Comparison of ENCODE assay signal across 11 mouse cellular contexts in genomic region chr3:37788366-37788765, GRCm38 (mm10).
DNase-seq lines count a peak whose midpoint lies in the region; ATAC-seq and TF ChIP-seq lines count a peak whose summit lies in the region.
"Had no signal": no experiment of that assay in that cellular context is flagged by ENCODE, and none has a peak within 500 bp of the region (broad histone marks: within the 10 kb centered on the region; RNA-seq: fewer than 3 reads in every experiment).

No protein-coding gene starts in this region.

- H3K4me1 ChIP-seq in heart, adult 2 months (ENCODE audit: control insufficient read depth, insufficient read depth, low read length): peaks cover 2% of the 10 kb centered on the region; the same call in 1 of the 2 replicates
- H3K4me1 ChIP-seq in lung, embryonic 14.5 days (ENCODE audit: insufficient read depth): no peaks in the 10 kb centered on the region
- H3K4me1 ChIP-seq in stomach, postnatal 0 days (replicated peaks; ENCODE audit: control insufficient read depth, insufficient read depth): peaks cover 6% of the 10 kb centered on the region; the same call in 1 of the 2 replicates

- no peaks in the 10 kb centered on the region for H3K9me3 ChIP-seq in lung, embryonic 14.5 days (ENCODE audit: low read depth, low read length)
- H3K9me3 ChIP-seq in stomach, postnatal 0 days (ENCODE audit: control insufficient read depth, low read length): no peaks in the 10 kb centered on the region

- no peak for TF ChIP-seq CTCF in heart, adult 2 months (IDR thresholded peaks at IDR 0.05)
- TF ChIP-seq CTCF in lung, embryonic 14.5 days (IDR thresholded peaks at IDR 0.05; ENCODE audit: low read depth): no peak
- TF ChIP-seq CTCF in stomach, postnatal 0 days (IDR thresholded peaks at IDR 0.05; ENCODE audit: low read depth): no peak

- peak overlapping the region; percentile 23; the same call in 1 of the 2 replicates for H3K27ac ChIP-seq in heart, adult 2 months
- no peak overlapping the region for H3K27ac ChIP-seq in lung, embryonic 14.5 days (ENCODE audit: low read depth)
- peak overlapping the region; percentile 31 for H3K27ac ChIP-seq in stomach, postnatal 0 days (replicated peaks)

- no peak for TF ChIP-seq EP300 in heart, adult 2 months (IDR thresholded peaks at IDR 0.05; ENCODE audit: insufficient read depth, low read depth, low read length)
- TF ChIP-seq EP300 in stomach, postnatal 0 days (optimal IDR thresholded peaks at IDR 0.05): no peak

- H3K4me2 ChIP-seq in lung, embryonic 14.5 days: no peak overlapping the region
- H3K4me2 ChIP-seq in stomach, postnatal 0 days (replicated peaks; ENCODE audit: low read depth): no peak overlapping the region

- WGBS in heart, adult 2 months: 37% methylated on average over 9 of the region's 9 CpGs
- 62% methylated on average over 9 of the region's 9 CpGs for WGBS in lung, embryonic 14.5 days
- 62% methylated on average over 9 of the region's 9 CpGs for WGBS in stomach, postnatal 0 days

- no peak overlapping the region for H3K4me3 ChIP-seq in heart, adult 2 months
- no peak overlapping the region for H3K4me3 ChIP-seq in lung, embryonic 14.5 days (ENCODE audit: low read depth, low read length)
- no peak overlapping the region for H3K4me3 ChIP-seq in stomach, postnatal 0 days (ENCODE audit: low read depth, low read length)

- H3K79me2 ChIP-seq in heart, adult 2 months (replicated peaks; ENCODE audit: control insufficient read depth, insufficient read depth, low read length): no peaks in the 10 kb centered on the region

- TF ChIP-seq POLR2A in heart, adult 2 months (IDR thresholded peaks at IDR 0.05; ENCODE audit: insufficient read depth, low read depth, low read length): no peak

- no peak for DNase-seq in heart, adult 2 months
- no peak for DNase-seq in heart, postnatal 14 days
- peak; percentile 32 for DNase-seq in lung, embryonic 14.5 days
- DNase-seq in lung, adult 18-20 months: no peak
- DNase-seq in kidney, postnatal 14 days: peak; percentile 51
- DNase-seq in stomach, postnatal 0 days (ENCODE audit: low spot score): no peak
- DNase-seq: cerebellum, adult 9-11 months; liver, postnatal 0 days; spleen, adult 18-20 months; thymus, postnatal 25 days had no signal

- intact Hi-C loops in heart, adult 2 months (cut with DNase I): no loop called here
- intact Hi-C loops in heart, postnatal 14 days (cut with DNase I): no loop called here

- ATAC-seq in lung, embryonic 14.5 days (ENCODE audit: insufficient read depth): no peak
- ATAC-seq in stomach, postnatal 0 days (ENCODE audit: low FRiP score, low TSS enrichment): no peak
- no peak for ATAC-seq in megakaryocyte progenitor cell, adult 5-6 weeks (replicated peaks; ENCODE audit: poor library complexity)

- H3K36me3 ChIP-seq in heart, adult 2 months (ENCODE audit: control insufficient read depth, insufficient read depth, low read length): no peaks in the 10 kb centered on the region
- H3K36me3 ChIP-seq in lung, embryonic 14.5 days (ENCODE audit: insufficient read depth): no peaks in the 10 kb centered on the region
- no peaks in the 10 kb centered on the region for H3K36me3 ChIP-seq in stomach, postnatal 0 days (ENCODE audit: control insufficient read depth, insufficient read depth, low read length)

- H3K27me3 ChIP-seq in heart, adult 2 months (ENCODE audit: control insufficient read depth, insufficient read depth, low read length): no peaks in the 10 kb centered on the region
- no peaks in the 10 kb centered on the region for H3K27me3 ChIP-seq in lung, embryonic 14.5 days (ENCODE audit: insufficient read depth, low read length)
- H3K27me3 ChIP-seq in stomach, postnatal 0 days (ENCODE audit: control insufficient read depth, insufficient read depth, low read length): no peaks in the 10 kb centered on the region

- no peak overlapping the region for H3K9ac ChIP-seq in heart, adult 2 months (ENCODE audit: low read depth, low read length)
- no peak overlapping the region for H3K9ac ChIP-seq in lung, embryonic 14.5 days
- H3K9ac ChIP-seq in stomach, postnatal 0 days (ENCODE audit: low read length): no peak overlapping the region
- H3K9ac ChIP-seq: liver, postnatal 0 days had no signal

Comparison
In these comparisons a context has a peak if more than half of its experiments do, and no peak if none do; other contexts are left out.
1. DNase-seq: peak in lung, embryonic 14.5 days (single experiment) and kidney, postnatal 14 days (single experiment); none in heart, adult 2 months (0 of 2), heart, postnatal 14 days (0 of 2), lung, adult 18-20 months (0 of 2) and stomach, postnatal 0 days (single experiment).